Mouse (Mus musculus): Measurements from ENCODE around the gene Zfp871.

GRCm38 (mm10) chr17:32829540-32830417 lies 41.7 kb upstream of the Zfp871 start, which contains the start of gene Zfp799:
- TF ChIP-seq POLR2A (IDR thresholded peaks at IDR 0.05; ENCODE audit: borderline replicate concordance, insufficient read depth, low read length) (peak; percentile 72; the same call in 1 of the 2 replicates), CTCF (IDR thresholded peaks at IDR 0.05; ENCODE audit: borderline replicate concordance, insufficient read depth, low read depth, low read length) (no peak)

All from cerebellum, adult 2 months (tissue).